Mouse (Mus musculus): ENCODE measurements at regions not wholly inside any gene's neighbourhood (a gene's known extent, or its start where the extent isn't known, plus 50 kb on each side); places are given as distances from the start of the nearest gene placed in this dataset.

GRCm38 (mm10) chr6:116896132-116896630 is 179.5 kb upstream of the Tmem72 start:
- no peak for DNase-seq
- intact Hi-C loops (cut with DNase I), result no loop called here

- DNase-seq, result no peak
- intact Hi-C loops (cut with DNase I), result no loop called here
Measured at GRCm38 (mm10) chr6:116901816-116902215, 185.1 kb upstream of the Tmem72 start.

GRCm38 (mm10) chr6:116902371-116902770 is 185.7 kb upstream of the Tmem72 start:
- intact Hi-C loops (cut with DNase I), result no loop called here
- no peak for DNase-seq

- intact Hi-C loops (cut with DNase I), result no loop called here
- DNase-seq, result no peak
Measured at GRCm38 (mm10) chr6:116906426-116907172, 189.9 kb upstream of the Tmem72 start.

GRCm38 (mm10) chr6:116910607-116911006 is 193.9 kb upstream of the Tmem72 start:
- no peak for DNase-seq
- intact Hi-C loops (cut with DNase I), result no loop called here

- no peak for DNase-seq
- intact Hi-C loops (cut with DNase I), result no loop called here
Measured at GRCm38 (mm10) chr6:116912161-116912560, 195.4 kb upstream of the Tmem72 start.

- intact Hi-C loops (cut with DNase I), result no loop called here
- DNase-seq, result no peak
Measured at GRCm38 (mm10) chr6:116914073-116914472, 197.4 kb upstream of the Tmem72 start.

- no peak for DNase-seq
- intact Hi-C loops (cut with DNase I), result no loop called here
Measured at GRCm38 (mm10) chr6:116935024-116935423, 218.3 kb upstream of the Tmem72 start.

GRCm38 (mm10) chr6:116941576-116941975 is 224.9 kb upstream of the Tmem72 start:
- intact Hi-C loops (cut with DNase I), result no loop called here
- DNase-seq, result no peak

- intact Hi-C loops (cut with DNase I), result no loop called here
- no peak for DNase-seq
Measured at GRCm38 (mm10) chr6:116942696-116943095, 225.6 kb upstream of the Cxcl12 start.

GRCm38 (mm10) chr6:116946083-116946732 is 222.1 kb upstream of the Cxcl12 start:
- no peak for DNase-seq
- intact Hi-C loops (cut with DNase I), result no loop called here

- intact Hi-C loops (cut with DNase I), result loop anchor here (10.0 kb wide), 1 partner anchor 205 kb away; the partner anchor contains the start of gene Cxcl12
- DNase-seq, result no peak
Measured at GRCm38 (mm10) chr6:116959611-116960010, 208.7 kb upstream of the Cxcl12 start.

GRCm38 (mm10) chr6:116960641-116961040 is 207.7 kb upstream of the Cxcl12 start:
- intact Hi-C loops (cut with DNase I), result loop anchor here (10.0 kb wide), 1 partner anchor 204 kb away; the partner anchor contains the start of gene Cxcl12
- no peak for DNase-seq

- intact Hi-C loops (cut with DNase I), result loop anchor here (10.0 kb wide), 1 partner anchor 198 kb away; the partner anchor contains the start of gene Cxcl12
- DNase-seq, result no peak
Measured at GRCm38 (mm10) chr6:116966436-116966835, 201.9 kb upstream of the Cxcl12 start.

- intact Hi-C loops (cut with DNase I), result loop anchor here (10.0 kb wide), 1 partner anchor 195 kb away; the partner anchor contains the start of gene Cxcl12
- DNase-seq, result no peak
Measured at GRCm38 (mm10) chr6:116969381-116969910, 198.9 kb upstream of the Cxcl12 start.

- intact Hi-C loops (cut with DNase I), result no loop called here
- DNase-seq, result no peak
Measured at GRCm38 (mm10) chr6:116974841-116975240, 193.5 kb upstream of the Cxcl12 start.

GRCm38 (mm10) chr6:116980349-116980995 is 187.9 kb upstream of the Cxcl12 start:
- intact Hi-C loops (cut with DNase I), result loop anchor here (10.0 kb wide), 1 partner anchor 326 kb away; the partner anchor contains the start of gene Depp1
- peak; percentile 35 to 42 for DNase-seq

- DNase-seq, result no peak
- intact Hi-C loops (cut with DNase I), result loop anchor here (10.0 kb wide), 1 partner anchor 330 kb away; the partner anchor contains the start of gene Depp1
Measured at GRCm38 (mm10) chr6:116985147-116985737, 183.1 kb upstream of the Cxcl12 start.

- DNase-seq, result no peak
- intact Hi-C loops (cut with DNase I), result loop anchor here (10.0 kb wide), 1 partner anchor 332 kb away; the partner anchor contains the start of gene Depp1
Measured at GRCm38 (mm10) chr6:116986266-116987000, 181.9 kb upstream of the Cxcl12 start.

Data from gastrocnemius, postnatal 36 days (tissue).